Mouse (Mus musculus) heart, embryonic 15.5 days (tissue): ENCODE measurements around the gene Ciao2a. TPM values are rescaled to one million over a fixed set of nuclear protein-coding genes. Genes with fewer than 3 reads are reported as not detected.

Experiments used
- ATAC-seq: fragments of 200-750 bp; cut with Nextera tagmentation; replicated peaks from 2 replicates; pipeline ENCODE4 v1.8.0; 2017; ENCODE audit warnings: low read depth, moderate TSS enrichment; ENCODE audit not compliant: insufficient number of reproducible peaks, insufficient read depth, low FRiP score
- H3K27ac ChIP-seq: fragments of 300-500 bp; sonication (generic); 2 replicates; pipeline ENCODE4 v1.5.1; 2015; ENCODE audit warnings: mild to moderate bottlenecking, inconsistent platforms
- H3K27me3 ChIP-seq: fragments of 300-500 bp; sonication (generic); 2 replicates; pipeline ENCODE4 v1.6.1; 2015; ENCODE audit warnings: inconsistent platforms
- H3K36me3 ChIP-seq: fragments of 300-500 bp; sonication (generic); 2 replicates; pipeline ENCODE4 v1.6.1; 2015; ENCODE audit warnings: mild to moderate bottlenecking, inconsistent platforms
- H3K4me1 ChIP-seq: fragments of 300-500 bp; sonication (generic); replicated peaks from 2 replicates; pipeline ENCODE4 v1.6.1; 2015; ENCODE audit warnings: inconsistent platforms
- H3K4me2 ChIP-seq: fragments of 300-500 bp; sonication (generic); 2 replicates; pipeline ENCODE4 v1.6.1; 2015; ENCODE audit warnings: inconsistent platforms, mild to moderate bottlenecking, moderate library complexity
- H3K4me3 ChIP-seq: fragments of 300-500 bp; sonication (generic); 2 replicates; pipeline ENCODE4 v1.5.1; 2015; ENCODE audit warnings: mild to moderate bottlenecking, inconsistent platforms
- H3K9ac ChIP-seq: fragments of 300-500 bp; sonication (generic); 2 replicates; pipeline ENCODE4 v1.6.1; 2015; ENCODE audit warnings: mild to moderate bottlenecking, inconsistent platforms
- H3K9me3 ChIP-seq: fragments of 300-500 bp; sonication (generic); replicated peaks from 2 replicates; pipeline ENCODE4 v1.6.1; 2016; ENCODE audit warnings: inconsistent platforms
- WGBS: fragments of 180-500 bp; shearing (Covaris S2); methylation state at CpG from one replicate; pipeline ENCODE4 v1.1.7; 2015; ENCODE audit warnings: mixed read lengths; 5-methylcytosine and 5-hydroxymethylcytosine counted together
- polyA plus RNA-seq: library from polyadenylated mRNA; unstranded; fragments of >200 nt; fragmentation: Nextera tagmentation; extraction: Ambion mirVana; gene quantifications from 2 replicates; pipeline ENCODE4 v1.2.1, GENCODE M21; 2015

Ciao2a gene
- polyA plus RNA-seq, 1 experiment from 2014 or later: 158 TPM

DNA sequence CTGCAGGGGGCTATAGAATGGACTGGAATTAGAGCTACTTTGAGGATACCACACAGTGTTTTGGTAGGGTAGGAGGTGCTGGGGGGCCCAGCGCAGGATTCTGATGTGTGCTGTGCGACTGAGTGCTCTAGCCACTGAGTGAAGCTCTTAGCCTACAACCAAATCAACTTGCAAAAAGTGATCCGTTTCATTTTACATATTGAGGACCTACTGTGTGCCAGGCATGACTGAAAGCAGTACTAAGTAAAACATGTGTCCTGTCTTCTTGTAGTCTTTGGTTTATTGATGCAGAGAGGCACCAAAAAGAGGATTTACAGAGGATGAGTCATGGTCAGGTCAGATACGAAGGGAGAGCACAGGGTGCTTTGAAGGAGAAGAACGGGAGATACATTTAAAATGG, 40.8 kb downstream of the Ciao2a start:
- Histone ChIP-seq H3K36me3 (no peaks in the 10 kb centered on the region), H3K4me2 (no peak overlapping the region), H3K27ac (no peak overlapping the region), H3K4me1 (peaks cover 19% of the 10 kb centered on the region), H3K27me3 (no peaks in the 10 kb centered on the region), H3K9me3 (no peaks in the 10 kb centered on the region), H3K9ac (no peak overlapping the region), H3K4me3 (no peak overlapping the region)
- no peak for ATAC-seq
- whole genome bisulfite sequencing: 81% methylated on average over 5 of the region's 5 CpGs

DNA sequence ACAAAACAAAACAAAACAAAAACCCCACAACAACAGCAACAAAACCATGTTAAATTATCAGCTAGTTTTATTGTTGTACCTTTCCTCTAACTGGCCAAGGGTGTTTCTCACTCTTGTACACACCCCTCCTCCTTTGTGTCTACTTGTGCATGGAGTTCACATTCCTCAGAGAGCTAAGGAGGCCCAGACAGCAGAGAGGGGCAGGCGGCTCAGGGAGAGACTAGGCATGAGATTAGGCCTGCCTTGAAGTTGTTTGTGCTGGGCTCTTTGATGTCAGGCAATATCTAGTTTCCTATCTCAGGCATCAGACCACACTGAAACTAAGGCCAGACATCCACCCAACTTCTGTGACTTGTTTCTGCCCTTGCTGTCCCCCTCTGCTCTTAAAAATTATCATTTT, 41.8 kb downstream of the Ciao2a start:
- Histone ChIP-seq H3K4me1 (peaks cover 16% of the 10 kb centered on the region), H3K4me3 (no peak overlapping the region), H3K27me3 (no peaks in the 10 kb centered on the region), H3K9me3 (no peaks in the 10 kb centered on the region), H3K4me2 (no peak overlapping the region), H3K36me3 (no peaks in the 10 kb centered on the region), H3K27ac (no peak overlapping the region), H3K9ac (no peak overlapping the region)
- WGBS: 43% methylated on average over 1 of the region's 1 CpGs
- ATAC-seq: no peak

GRCm38 (mm10) chr9:66170506-66170905, 44.1 kb downstream of the Ciao2a start:
- H3K4me2 ChIP-seq: no peak overlapping the region
- no peak for ATAC-seq
- H3K9me3 ChIP-seq: no peaks in the 10 kb centered on the region
- H3K27ac ChIP-seq: no peak overlapping the region
- H3K9ac ChIP-seq: no peak overlapping the region
- no peak overlapping the region for H3K4me3 ChIP-seq
- H3K27me3 ChIP-seq: no peaks in the 10 kb centered on the region
- peaks cover 16% of the 10 kb centered on the region for H3K4me1 ChIP-seq
- 65% methylated on average over 5 of the region's 5 CpGs for WGBS
- no peaks in the 10 kb centered on the region for H3K36me3 ChIP-seq

GRCm38 (mm10) chr9:66171275-66171921, 45.0 kb downstream of the Ciao2a start:
- Histone ChIP-seq H3K9me3 (no peaks in the 10 kb centered on the region), H3K9ac (no peak overlapping the region), H3K4me1 (peaks cover 16% of the 10 kb centered on the region), H3K27ac (no peak overlapping the region), H3K4me2 (no peak overlapping the region), H3K27me3 (no peaks in the 10 kb centered on the region), H3K36me3 (no peaks in the 10 kb centered on the region), H3K4me3 (no peak overlapping the region)
- 55% methylated on average over 12 of the region's 12 CpGs for WGBS
- no peak for ATAC-seq

GRCm38 (mm10) chr9:66173316-66173855, 47.0 kb downstream of the Ciao2a start:
- Histone ChIP-seq H3K27ac (no peak overlapping the region), H3K36me3 (no peaks in the 10 kb centered on the region), H3K27me3 (no peaks in the 10 kb centered on the region), H3K4me3 (no peak overlapping the region), H3K4me1 (peaks cover 13% of the 10 kb centered on the region; the same call in 1 of the 2 replicates), H3K4me2 (no peak overlapping the region), H3K9ac (no peak overlapping the region), H3K9me3 (no peaks in the 10 kb centered on the region)
- ATAC-seq: no peak
- WGBS: 93% methylated on average over 5 of the region's 5 CpGs

GRCm38 (mm10) chr9:66174985-66175384, 48.6 kb downstream of the Ciao2a start:
- Histone ChIP-seq H3K27ac (no peak overlapping the region), H3K36me3 (no peaks in the 10 kb centered on the region), H3K9ac (no peak overlapping the region), H3K4me1 (peaks cover 12% of the 10 kb centered on the region), H3K4me2 (no peak overlapping the region), H3K27me3 (no peaks in the 10 kb centered on the region), H3K9me3 (no peaks in the 10 kb centered on the region), H3K4me3 (no peak overlapping the region)
- no peak for ATAC-seq
- 89% methylated on average over 3 of the region's 3 CpGs for WGBS

DNA sequence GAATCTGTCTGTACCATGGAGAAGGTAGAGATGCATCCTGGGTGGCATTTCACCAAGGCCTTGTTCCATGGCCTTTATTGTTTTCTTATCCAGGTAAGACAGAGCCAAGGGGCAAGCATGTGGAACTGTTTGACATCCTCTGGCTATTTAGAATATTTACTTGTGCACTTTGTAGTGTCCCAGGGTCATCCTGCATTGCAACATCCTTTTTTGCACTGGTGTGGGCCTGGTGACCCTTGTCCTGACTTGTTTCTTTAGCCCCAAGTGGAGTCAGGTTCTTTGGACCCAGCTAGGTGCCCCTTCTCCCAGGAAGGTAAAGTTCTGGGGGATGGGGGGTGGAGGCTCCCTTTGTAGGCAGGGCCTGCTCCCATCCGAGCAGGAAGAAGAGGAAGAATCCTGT, 51.6 kb downstream of the Ciao2a start:
- Histone ChIP-seq H3K27ac (no peak overlapping the region), H3K4me2 (no peak overlapping the region), H3K4me3 (no peak overlapping the region), H3K9me3 (no peaks in the 10 kb centered on the region), H3K9ac (no peak overlapping the region), H3K36me3 (no peaks in the 10 kb centered on the region), H3K4me1 (peaks cover 24% of the 10 kb centered on the region), H3K27me3 (no peaks in the 10 kb centered on the region)
- ATAC-seq: no peak
- WGBS: 64% methylated on average over 1 of the region's 1 CpGs

- Histone ChIP-seq H3K27me3 (no peaks in the 10 kb centered on the region), H3K9ac (no peak overlapping the region), H3K4me1 (peaks cover 24% of the 10 kb centered on the region), H3K4me3 (no peak overlapping the region), H3K36me3 (no peaks in the 10 kb centered on the region), H3K4me2 (no peak overlapping the region), H3K27ac (peak overlapping the region; percentile 20), H3K9me3 (no peaks in the 10 kb centered on the region)
- 34% methylated on average over 6 of the region's 6 CpGs for WGBS
- ATAC-seq: 0 out of 2 replicates have a peak, but pooled peaks have one; percentile 53
Observed at GRCm38 (mm10) chr9:66179795-66180194, 53.4 kb downstream of the Ciao2a start.

GRCm38 (mm10) chr9:66181126-66181825, 54.9 kb downstream of the Ciao2a start:
- Histone ChIP-seq H3K36me3 (no peaks in the 10 kb centered on the region), H3K9ac (no peak overlapping the region), H3K27me3 (no peaks in the 10 kb centered on the region), H3K4me3 (no peak overlapping the region), H3K4me1 (peaks cover 24% of the 10 kb centered on the region), H3K9me3 (no peaks in the 10 kb centered on the region), H3K4me2 (no peak overlapping the region), H3K27ac (0 out of 2 replicates have a peak overlapping the region, but pooled peaks have one; percentile 18)
- ATAC-seq: 0 out of 2 replicates have a peak, but pooled peaks have one; percentile 34
- 59% methylated on average over 4 of the region's 4 CpGs for WGBS

DNA sequence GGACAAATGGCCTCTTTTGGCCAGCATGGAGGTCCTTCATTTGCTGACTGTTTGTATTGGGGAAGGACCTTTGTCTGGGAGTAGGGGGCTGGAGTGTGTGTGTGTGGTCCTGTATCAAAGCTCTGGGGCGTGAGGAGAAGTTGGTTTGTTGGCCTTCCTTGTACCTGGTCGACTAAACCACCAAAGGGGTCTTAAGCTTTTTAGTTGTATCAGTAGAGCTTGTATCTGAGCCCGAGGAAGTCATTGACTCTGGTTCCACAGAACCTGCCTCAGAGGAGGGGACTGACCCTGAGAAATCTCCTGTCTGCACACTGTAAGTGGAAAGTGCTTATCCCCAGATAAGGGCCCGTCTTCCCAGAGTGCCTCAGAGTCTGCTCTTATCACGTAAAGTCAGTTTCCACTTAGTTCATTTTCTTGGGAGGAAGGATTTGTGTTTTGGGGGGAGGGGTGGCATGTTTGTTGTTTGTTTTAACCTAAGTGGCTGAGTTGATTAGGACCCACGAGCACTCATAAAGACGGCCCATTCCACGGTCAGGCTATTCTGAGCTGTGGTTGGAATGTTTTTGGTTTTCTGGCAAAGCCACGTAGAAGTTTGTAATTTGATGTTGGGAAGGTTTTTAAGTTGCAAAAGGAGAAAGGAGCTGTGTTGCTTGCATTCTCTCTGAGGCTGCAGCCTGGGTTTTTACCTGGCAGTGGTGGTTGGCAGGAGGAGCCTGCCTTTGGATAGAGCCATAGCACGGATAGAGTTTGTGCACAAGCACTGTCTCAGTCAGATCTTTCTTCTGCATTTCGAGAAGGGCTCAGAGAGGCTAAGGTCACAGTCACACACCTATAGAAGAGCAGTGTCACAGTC, 55.6 kb downstream of the Ciao2a start:
- Histone ChIP-seq H3K27ac (0 out of 2 replicates have a peak overlapping the region, but pooled peaks have one; percentile 18), H3K4me2 (no peak overlapping the region), H3K4me1 (peaks cover 24% of the 10 kb centered on the region), H3K27me3 (no peaks in the 10 kb centered on the region), H3K4me3 (no peak overlapping the region), H3K9ac (no peak overlapping the region), H3K9me3 (no peaks in the 10 kb centered on the region), H3K36me3 (no peaks in the 10 kb centered on the region)
- 25% methylated on average over 11 of the region's 11 CpGs for WGBS
- ATAC-seq: 0 out of 2 replicates have a peak, but pooled peaks have one; percentile 36

DNA sequence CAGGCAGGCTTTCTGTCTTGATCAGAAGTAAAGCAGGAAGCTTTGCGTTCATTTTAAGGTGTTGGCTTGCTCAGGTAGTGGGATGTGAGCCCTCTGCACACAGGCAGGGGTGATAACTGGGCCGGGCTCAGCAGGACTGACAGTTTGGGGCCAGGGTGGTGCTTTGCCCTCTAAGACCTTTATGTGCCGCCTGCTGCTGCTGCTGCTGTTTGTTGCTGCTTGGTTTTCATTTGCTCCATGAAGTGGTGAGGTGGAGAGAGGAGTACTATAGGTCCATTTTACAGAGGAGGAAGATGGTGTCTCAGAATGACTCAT, 56.2 kb downstream of the Ciao2a start:
- Histone ChIP-seq H3K4me1 (peaks cover 24% of the 10 kb centered on the region), H3K9me3 (no peaks in the 10 kb centered on the region), H3K4me2 (no peak overlapping the region), H3K4me3 (no peak overlapping the region), H3K36me3 (no peaks in the 10 kb centered on the region), H3K9ac (no peak overlapping the region), H3K27me3 (no peaks in the 10 kb centered on the region), H3K27ac (0 out of 2 replicates have a peak overlapping the region, but pooled peaks have one; percentile 8)
- 55% methylated on average over 3 of the region's 3 CpGs for WGBS
- ATAC-seq: no peak
